Mouse (Mus musculus): ENCODE data around the gene Lrrc8d. TPM values are rescaled to one million over a fixed set of nuclear protein-coding genes. Genes with fewer than 3 reads are reported as not detected.

Lrrc8d gene
- polyA plus RNA-seq, 1 experiment from 2014 or later, result 24.4 TPM

GRCm38 (mm10) chr5:105764369-105764768, 64.6 kb downstream of the Lrrc8d start:
- Histone ChIP-seq H3K27ac (no peak overlapping the region), H3K9me3 (no peaks in the 10 kb centered on the region), H3K36me3 (peaks cover 18% of the 10 kb centered on the region), H3K4me3 (no peak overlapping the region), H3K4me1 (replicated peaks) (peaks cover 47% of the 10 kb centered on the region), H3K27me3 (ENCODE audit: insufficient read depth, poor library complexity, severe bottlenecking) (no peaks in the 10 kb centered on the region)
- DNase-seq (ENCODE audit: low spot score), result no peak
- 91% methylated on average over 10 of the region's 10 CpGs for WGBS

- Histone ChIP-seq H3K9me3 (no peaks in the 10 kb centered on the region), H3K36me3 (peaks cover 12% of the 10 kb centered on the region), H3K4me1 (replicated peaks) (peaks cover 47% of the 10 kb centered on the region), H3K27me3 (ENCODE audit: insufficient read depth, poor library complexity, severe bottlenecking) (no peaks in the 10 kb centered on the region), H3K4me3 (no peak overlapping the region), H3K27ac (no peak overlapping the region)
- WGBS, result 93% methylated on average over 5 of the region's 5 CpGs
- no peak for DNase-seq (ENCODE audit: low spot score)
Observed at GRCm38 (mm10) chr5:105765386-105765785, 65.6 kb downstream of the Lrrc8d start.

- DNase-seq (ENCODE audit: low spot score), result no peak
- WGBS, result 65% methylated on average over 5 of the region's 5 CpGs
- Histone ChIP-seq H3K4me1 (replicated peaks) (peaks cover 29% of the 10 kb centered on the region), H3K27ac (no peak overlapping the region), H3K4me3 (no peak overlapping the region), H3K27me3 (ENCODE audit: insufficient read depth, poor library complexity, severe bottlenecking) (no peaks in the 10 kb centered on the region), H3K9me3 (no peaks in the 10 kb centered on the region), H3K36me3 (peaks cover 17% of the 10 kb centered on the region; the same call in 1 of the 2 replicates)
Observed at GRCm38 (mm10) chr5:105776368-105776767, 76.6 kb downstream of the Lrrc8d start.

- Histone ChIP-seq H3K4me3 (no peak overlapping the region), H3K27ac (peak overlapping the region; percentile 50; the same call in 1 of the 2 replicates), H3K9me3 (no peaks in the 10 kb centered on the region), H3K27me3 (ENCODE audit: insufficient read depth, poor library complexity, severe bottlenecking) (no peaks in the 10 kb centered on the region), H3K4me1 (replicated peaks) (peaks cover 29% of the 10 kb centered on the region), H3K36me3 (peaks cover 17% of the 10 kb centered on the region; the same call in 1 of the 2 replicates)
- DNase-seq (ENCODE audit: low spot score), result no peak
- WGBS, result 29% methylated on average over 12 of the region's 12 CpGs
Observed at GRCm38 (mm10) chr5:105776978-105777593, 77.3 kb downstream of the Lrrc8d start.

- H3K4me3 ChIP-seq, result no peak overlapping the region
- peak; percentile 25 for DNase-seq (ENCODE audit: low spot score)
- WGBS, result 23% methylated on average over 8 of the region's 8 CpGs
- no peaks in the 10 kb centered on the region for H3K9me3 ChIP-seq
- no peaks in the 10 kb centered on the region for H3K27me3 ChIP-seq (ENCODE audit: insufficient read depth, poor library complexity, severe bottlenecking)
- peaks cover 29% of the 10 kb centered on the region for H3K4me1 ChIP-seq (replicated peaks)
- peak overlapping the region; percentile 50; the same call in 1 of the 2 replicates for H3K27ac ChIP-seq
- peaks cover 13% of the 10 kb centered on the region; the same call in 1 of the 2 replicates for H3K36me3 ChIP-seq
Observed at GRCm38 (mm10) chr5:105777645-105778044, 77.9 kb downstream of the Lrrc8d start.

GRCm38 (mm10) chr5:105778189-105778588, 78.4 kb downstream of the Lrrc8d start:
- H3K27me3 ChIP-seq (ENCODE audit: insufficient read depth, poor library complexity, severe bottlenecking), result no peaks in the 10 kb centered on the region
- no peaks in the 10 kb centered on the region for H3K9me3 ChIP-seq
- DNase-seq (ENCODE audit: low spot score), result no peak
- H3K4me1 ChIP-seq (replicated peaks), result peaks cover 29% of the 10 kb centered on the region
- H3K36me3 ChIP-seq, result peaks cover 8% of the 10 kb centered on the region; the same call in 1 of the 2 replicates
- no peak overlapping the region for H3K4me3 ChIP-seq
- no peak overlapping the region for H3K27ac ChIP-seq
- 78% methylated on average over 8 of the region's 8 CpGs for WGBS

GRCm38 (mm10) chr5:105778723-105779122, 79.0 kb downstream of the Lrrc8d start:
- no peak overlapping the region for H3K27ac ChIP-seq
- 57% methylated on average over 3 of the region's 3 CpGs for WGBS
- H3K4me1 ChIP-seq (replicated peaks), result peaks cover 29% of the 10 kb centered on the region
- H3K9me3 ChIP-seq, result no peaks in the 10 kb centered on the region
- H3K36me3 ChIP-seq, result peaks cover 6% of the 10 kb centered on the region; the same call in 1 of the 2 replicates
- no peak overlapping the region for H3K4me3 ChIP-seq
- DNase-seq (ENCODE audit: low spot score), result no peak
- no peaks in the 10 kb centered on the region for H3K27me3 ChIP-seq (ENCODE audit: insufficient read depth, poor library complexity, severe bottlenecking)

- H3K4me1 ChIP-seq (replicated peaks), result peaks cover 29% of the 10 kb centered on the region
- no peaks in the 10 kb centered on the region for H3K9me3 ChIP-seq
- H3K36me3 ChIP-seq, result peaks cover 6% of the 10 kb centered on the region; the same call in 1 of the 2 replicates
- no peaks in the 10 kb centered on the region for H3K27me3 ChIP-seq (ENCODE audit: insufficient read depth, poor library complexity, severe bottlenecking)
- WGBS, result 88% methylated on average over 5 of the region's 5 CpGs
- DNase-seq (ENCODE audit: low spot score), result no peak
- no peak overlapping the region for H3K4me3 ChIP-seq
- no peak overlapping the region for H3K27ac ChIP-seq
Observed at GRCm38 (mm10) chr5:105779331-105779730, 79.6 kb downstream of the Lrrc8d start.

GRCm38 (mm10) chr5:105783848-105784247, 84.1 kb downstream of the Lrrc8d start:
- Histone ChIP-seq H3K27me3 (ENCODE audit: insufficient read depth, poor library complexity, severe bottlenecking) (no peaks in the 10 kb centered on the region), H3K4me1 (replicated peaks) (peaks cover 20% of the 10 kb centered on the region; the same call in 1 of the 2 replicates), H3K4me3 (no peak overlapping the region), H3K27ac (no peak overlapping the region), H3K36me3 (no peaks in the 10 kb centered on the region; the same call in 1 of the 2 replicates), H3K9me3 (no peaks in the 10 kb centered on the region)
- 98% methylated on average over 13 of the region's 13 CpGs for WGBS
- DNase-seq (ENCODE audit: low spot score), result no peak

GRCm38 (mm10) chr5:105784724-105785123, 85.0 kb downstream of the Lrrc8d start:
- 87% methylated on average over 10 of the region's 10 CpGs for WGBS
- no peaks in the 10 kb centered on the region for H3K9me3 ChIP-seq
- no peak for DNase-seq (ENCODE audit: low spot score)
- H3K36me3 ChIP-seq, result no peaks in the 10 kb centered on the region
- no peak overlapping the region for H3K4me3 ChIP-seq
- H3K27ac ChIP-seq, result no peak overlapping the region
- H3K27me3 ChIP-seq (ENCODE audit: insufficient read depth, poor library complexity, severe bottlenecking), result no peaks in the 10 kb centered on the region
- H3K4me1 ChIP-seq (replicated peaks), result peaks cover 24% of the 10 kb centered on the region

- H3K27me3 ChIP-seq (ENCODE audit: insufficient read depth, poor library complexity, severe bottlenecking), result no peaks in the 10 kb centered on the region
- no peak overlapping the region for H3K4me3 ChIP-seq
- H3K4me1 ChIP-seq (replicated peaks), result peaks cover 43% of the 10 kb centered on the region
- H3K9me3 ChIP-seq, result no peaks in the 10 kb centered on the region
- DNase-seq (ENCODE audit: low spot score), result no peak
- WGBS, result 78% methylated on average over 10 of the region's 10 CpGs
- no peak overlapping the region for H3K27ac ChIP-seq
- no peaks in the 10 kb centered on the region for H3K36me3 ChIP-seq
Observed at GRCm38 (mm10) chr5:105787577-105787976, 87.8 kb downstream of the Lrrc8d start.

GRCm38 (mm10) chr5:105789801-105790200, 90.0 kb downstream of the Lrrc8d start:
- Histone ChIP-seq H3K4me3 (no peak overlapping the region), H3K36me3 (no peaks in the 10 kb centered on the region), H3K27me3 (ENCODE audit: insufficient read depth, poor library complexity, severe bottlenecking) (no peaks in the 10 kb centered on the region), H3K9me3 (no peaks in the 10 kb centered on the region), H3K27ac (no peak overlapping the region), H3K4me1 (replicated peaks) (peaks cover 53% of the 10 kb centered on the region)
- DNase-seq (ENCODE audit: low spot score), result no peak
- 76% methylated on average over 5 of the region's 5 CpGs for WGBS

GRCm38 (mm10) chr5:105792331-105792801, 92.6 kb downstream of the Lrrc8d start:
- Histone ChIP-seq H3K36me3 (no peaks in the 10 kb centered on the region), H3K4me3 (peak overlapping the region; percentile 18; the same call in 1 of the 2 replicates), H3K9me3 (no peaks in the 10 kb centered on the region), H3K27me3 (ENCODE audit: insufficient read depth, poor library complexity, severe bottlenecking) (no peaks in the 10 kb centered on the region), H3K27ac (peak overlapping the region; percentile 50), H3K4me1 (replicated peaks) (peaks cover 46% of the 10 kb centered on the region)
- DNase-seq (ENCODE audit: low spot score), result no peak
- WGBS, result 34% methylated on average over 8 of the region's 8 CpGs

Data from hindbrain, embryonic 10.5 days (tissue).